ENCODE assay signal across 9 mouse cellular contexts in genomic region chr12:29280861-29281630, GRCm38 (mm10).
DNase-seq lines count a peak whose midpoint lies in the region; ATAC-seq and TF ChIP-seq lines count a peak whose summit lies in the region.
"Had no signal": no experiment of that assay in that cellular context is flagged by ENCODE, and none has a peak within 500 bp of the region (broad histone marks: within the 10 kb centered on the region; RNA-seq: fewer than 3 reads in every experiment).

No protein-coding gene starts in this region.

- intact Hi-C loops in left cerebral cortex, postnatal 4 days (cut with DNase I): loop anchor here (10.0 kb wide), 2 partner anchors 254 to 586 kb away; no protein-coding TSS in a partner anchor

- H3K4me3 ChIP-seq in heart, postnatal 0 days (ENCODE audit: low read depth, low read length): no peak overlapping the region
- H3K4me3 ChIP-seq in midbrain, embryonic 13.5 days (replicated peaks): no peak overlapping the region
- H3K4me3 ChIP-seq: myocyte had no signal

- TF ChIP-seq EP300 in heart, postnatal 0 days (IDR thresholded peaks at IDR 0.05; ENCODE audit: low read depth): no peak

- ATAC-seq in heart, postnatal 0 days (ENCODE audit: insufficient read depth, low read depth): peak; percentile 70
- peak; percentile 6 for ATAC-seq in midbrain, embryonic 13.5 days
- no peak for ATAC-seq in megakaryocyte progenitor cell, adult 5-6 weeks (replicated peaks; ENCODE audit: poor library complexity)

- no peaks in the 10 kb centered on the region for H3K27me3 ChIP-seq in heart, postnatal 0 days (ENCODE audit: control insufficient read depth, insufficient read depth, low read length)
- H3K27me3 ChIP-seq in midbrain, embryonic 13.5 days: no peaks in the 10 kb centered on the region

- no peaks in the 10 kb centered on the region for H3K36me3 ChIP-seq in heart, postnatal 0 days (replicated peaks; ENCODE audit: control insufficient read depth, insufficient read depth, low read length)
- no peaks in the 10 kb centered on the region for H3K36me3 ChIP-seq in midbrain, embryonic 13.5 days

- no peak overlapping the region for H3K27ac ChIP-seq in heart, postnatal 0 days (ENCODE audit: low read depth)
- peak overlapping the region; percentile 95 for H3K27ac ChIP-seq in midbrain, embryonic 13.5 days
- H3K27ac ChIP-seq: liver, embryonic 14.5 days had no signal

- H3K4me1 ChIP-seq in heart, postnatal 0 days (ENCODE audit: control insufficient read depth, insufficient read depth): peaks cover 17% of the 10 kb centered on the region
- H3K4me1 ChIP-seq in midbrain, embryonic 13.5 days (replicated peaks): peaks cover 29% of the 10 kb centered on the region

- WGBS in heart, postnatal 0 days: 37% methylated on average over 17 of the region's 17 CpGs
- WGBS in midbrain, embryonic 13.5 days: 53% methylated on average over 17 of the region's 17 CpGs

- peak; percentile 36 for DNase-seq in left cerebral cortex, adult 11 months (ENCODE audit: low spot score)
- DNase-seq in left cerebral cortex, postnatal 4 days: no peak
- DNase-seq in heart, postnatal 0 days (ENCODE audit: low spot score): no peak
- DNase-seq in urinary bladder, postnatal 4 days (ENCODE audit: low spot score in 2 of 2): no peak
- no peak for DNase-seq in frontal cortex, postnatal 14 days (ENCODE audit: low spot score in 2 of 2)

- no peak overlapping the region for H3K9ac ChIP-seq in heart, postnatal 0 days (replicated peaks; ENCODE audit: low read depth, low read length)
- peak overlapping the region; percentile 47; the same call in 1 of the 2 replicates for H3K9ac ChIP-seq in midbrain, embryonic 13.5 days (replicated peaks)
- H3K9ac ChIP-seq: liver, embryonic 14.5 days had no signal

- no peaks in the 10 kb centered on the region for H3K9me3 ChIP-seq in heart, postnatal 0 days (replicated peaks; ENCODE audit: control insufficient read depth, low read length)
- no peaks in the 10 kb centered on the region for H3K9me3 ChIP-seq in midbrain, embryonic 13.5 days

- H3K4me2 ChIP-seq in heart, postnatal 0 days (ENCODE audit: low read depth, low read length): no peak overlapping the region
- peak overlapping the region; percentile 45 for H3K4me2 ChIP-seq in midbrain, embryonic 13.5 days (replicated peaks)

- no peak for TF ChIP-seq CTCF in heart, postnatal 0 days (IDR thresholded peaks at IDR 0.05; ENCODE audit: low read depth)
